Mouse (Mus musculus) CH12.LX (cell line): Measurements from ENCODE around the gene Slc24a1.
"Not testable (repeated sequence)": the region's sequence is repeated elsewhere in the genome, so short reads cannot be mapped to it uniquely, and the experiment has no call there.

Experiments
- BHLHE40 ChIP-seq: IDR thresholded peaks from 2 replicates; pipeline ENCODE4 v1.6.1; 2011; ENCODE audit warnings: mild to moderate bottlenecking, low read depth, low read length, improper control_type of control experiment
- USF2 ChIP-seq: conservative IDR thresholded peaks from 2 replicates; pipeline ENCODE4 v1.6.1; 2011; ENCODE audit warnings: low read depth, low read length, improper control_type of control experiment

- not testable (repeated sequence) for TF ChIP-seq BHLHE40, USF2
Measured at GRCm38 (mm10) chr9:64995464-64995863, 44.1 kb upstream of the Slc24a1 start.
